Mouse (Mus musculus): ENCODE measurements at regions not wholly inside any gene's neighbourhood (a gene's known extent, or its start where the extent isn't known, plus 50 kb on each side); places are given as distances from the start of the nearest gene placed in this dataset.

GRCm38 (mm10) chr19:60670781-60671180 is 85.0 kb upstream of the Nanos1 start:
- TF ChIP-seq CTCF (IDR thresholded peaks at IDR 0.05; ENCODE audit: low read depth, low read length) (no peak), POLR2A (IDR thresholded peaks at IDR 0.05; ENCODE audit: extremely low read depth, insufficient read depth, low read length) (no peak)
